Mouse (Mus musculus) MEL (cell line): ENCODE results near the gene Creld2. TPM values are rescaled to one million over a fixed set of nuclear protein-coding genes. Genes with fewer than 3 reads are reported as not detected.

Experiments used
- polyA plus RNA-seq, 2 experiments: library from polyadenylated mRNA; stranded (reverse) in 1 of 2; unstranded in 1 of 2; fragments of >175 nt in 1 of 2; fragments of >200 nt in 1 of 2; gene quantifications; 2 replicates each; pipeline versions ENCODE4 v1.2.1 to v1.2.4; 2012; ENCODE audit warnings: low replicate concordance in 2 of 2, low read depth in 1 of 2; ENCODE audit not compliant: insufficient read length in 2 of 2, insufficient read depth in 1 of 2, missing spikeins in 1 of 2
- total RNA-seq: library from RNA; depleted of rRNA; stranded (reverse); fragments of 300-350 nt; gene quantifications from 2 replicates; pipeline ENCODE4 v1.2.3, GENCODE M21; 2012; rRNA removed

Creld2 gene
- total and polyA plus RNA-seq, 3 experiments = 118 to 188 TPM; not detected in 1

Other genes starting within 250 kb of the Creld2 start
- not detected in 2 replicates for gene Zdhhc25, start 219.3 kb upstream of the Creld2 start, total RNA-seq
- not detected for gene Zdhhc25, start 219.3 kb upstream of the Creld2 start, polyA plus RNA-seq
- gene Brd1, start 85.4 kb upstream of the Creld2 start, total RNA-seq = 33.7 and 33.8 TPM in 2 replicates
- gene Brd1, start 85.4 kb upstream of the Creld2 start, polyA plus RNA-seq = 10 to 100 TPM; 43.1 to 72.7 TPM
- 57.3 and 57.9 TPM in 2 replicates for gene Zbed4, start 68.0 kb upstream of the Creld2 start, total RNA-seq
- 10 to 100 TPM in 1 of 2 experiments, not detected in 1; 53.2 TPM for gene Zbed4, start 68.0 kb upstream of the Creld2 start, polyA plus RNA-seq
- 12.3 and 13.7 TPM in 2 replicates for gene Alg12, start 328 bp upstream of the Creld2 start, total RNA-seq
- gene Alg12, start 328 bp upstream of the Creld2 start, polyA plus RNA-seq = 10 to 100 TPM in 1 of 2 experiments, not detected in 1; 18.6 TPM
- 29.5 and 41.6 TPM in 2 replicates for gene Pim3, start 42.5 kb downstream of the Creld2 start, total RNA-seq
- 10 to 100 TPM in 1 of 2 experiments, not detected in 1; 33.6 TPM for gene Pim3, start 42.5 kb downstream of the Creld2 start, polyA plus RNA-seq
- gene Ttll8, start 134.8 kb downstream of the Creld2 start, total RNA-seq = not detected in 2 replicates
- not detected for gene Ttll8, start 134.8 kb downstream of the Creld2 start, polyA plus RNA-seq
- gene Mlc1, start 159.4 kb downstream of the Creld2 start, total RNA-seq = not detected in 2 replicates
- gene Mlc1, start 159.4 kb downstream of the Creld2 start, polyA plus RNA-seq = not detected
- not detected in 2 replicates for gene Mov10l1, start 163.3 kb downstream of the Creld2 start, total RNA-seq
- gene Mov10l1, start 163.3 kb downstream of the Creld2 start, polyA plus RNA-seq = not detected
- not detected in 2 replicates for gene Panx2, start 240.1 kb downstream of the Creld2 start, total RNA-seq
- gene Panx2, start 240.1 kb downstream of the Creld2 start, polyA plus RNA-seq = not detected